Mouse (Mus musculus) embryonic facial prominence, embryonic 14.5 days (tissue): ENCODE data around the gene Ppp1r14a. TPM values are rescaled to one million over a fixed set of nuclear protein-coding genes. Genes with fewer than 3 reads are reported as not detected.
A peak's percentile ranks its signal among the peaks of the same experiment; 100 is the strongest.

Experiments
- ATAC-seq: fragments of 200-750 bp; cut with Nextera tagmentation; 2 replicates; pipeline ENCODE4 v1.8.0; 2017; ENCODE audit warnings: low read depth, moderate number of reproducible peaks, moderate TSS enrichment
- DNase-seq: peaks from one replicate; pipeline ENCODE4 v3.0.0-alpha.2; 2015; ENCODE audit warnings: low spot score
- H3K27ac ChIP-seq: fragments of 300-500 bp; sonication (generic); replicated peaks from 2 replicates; pipeline ENCODE4 v1.5.1; 2014; ENCODE audit warnings: low read depth, mild to moderate bottlenecking, low read length, moderate library complexity
- H3K27me3 ChIP-seq: fragments of 300-500 bp; sonication (generic); replicated peaks from 2 replicates; pipeline ENCODE4 v1.6.1; 2014; ENCODE audit warnings: low read length; ENCODE audit not compliant: control insufficient read depth, insufficient read depth
- H3K36me3 ChIP-seq: fragments of 300-500 bp; sonication (generic); 2 replicates; pipeline ENCODE4 v1.6.1; 2014; ENCODE audit warnings: low read length, mixed read lengths; ENCODE audit not compliant: control insufficient read depth, insufficient read depth
- H3K4me1 ChIP-seq: fragments of 300-500 bp; sonication (generic); 2 replicates; pipeline ENCODE4 v1.6.1; 2014; ENCODE audit warnings: antibody characterized with exemption, low read length; ENCODE audit not compliant: control insufficient read depth, insufficient read depth
- H3K4me2 ChIP-seq: fragments of 300-500 bp; sonication (generic); 2 replicates; pipeline ENCODE4 v1.6.1; 2014; ENCODE audit warnings: low read depth, mild to moderate bottlenecking, low read length, moderate library complexity, mixed read lengths
- H3K4me3 ChIP-seq: fragments of 300-500 bp; sonication (generic); 2 replicates; pipeline ENCODE4 v1.5.1; 2014; ENCODE audit warnings: low read depth, mild to moderate bottlenecking, low read length
- H3K9ac ChIP-seq: fragments of 300-500 bp; sonication (generic); 2 replicates; pipeline ENCODE4 v1.6.1; 2014; ENCODE audit warnings: low read depth, mild to moderate bottlenecking, low read length, moderate library complexity, mixed read lengths
- H3K9me3 ChIP-seq: fragments of 300-500 bp; sonication (generic); 2 replicates; pipeline ENCODE4 v1.6.1; 2016; ENCODE audit warnings: low read length; ENCODE audit not compliant: control insufficient read depth
- WGBS: fragments of 180-500 bp; shearing (Covaris S2); extraction: QIAGEN DNeasy Blood & Tissue Kit; methylation state at CpG from one replicate; pipeline ENCODE4 v1.1.7; 2014; 5-methylcytosine and 5-hydroxymethylcytosine counted together
- polyA plus RNA-seq: library from polyadenylated mRNA; unstranded; fragments of >200 nt; fragmentation: Nextera tagmentation; extraction: Ambion mirVana; gene quantifications from 2 replicates; pipeline ENCODE4 v1.2.1, GENCODE M21; 2014

The Ppp1r14a gene
- polyA plus RNA-seq, 1 experiment from 2014 or later: 13.8 TPM

- peak overlapping the region; percentile 13; the same call in 1 of the 2 replicates for H3K27ac ChIP-seq
- DNase-seq: no peak
- H3K4me1 ChIP-seq: peaks cover 16% of the 10 kb centered on the region; the same call in 1 of the 2 replicates
- H3K27me3 ChIP-seq: no peaks in the 10 kb centered on the region
- no peak overlapping the region; the same call in 1 of the 2 replicates for H3K4me2 ChIP-seq
- no peaks in the 10 kb centered on the region for H3K36me3 ChIP-seq
- H3K9me3 ChIP-seq: no peaks in the 10 kb centered on the region
- no peak overlapping the region for H3K4me3 ChIP-seq
- no peak overlapping the region for H3K9ac ChIP-seq
- WGBS: 23% methylated on average over 8 of the region's 8 CpGs
- ATAC-seq: no peak
Measured at GRCm38 (mm10) chr7:29292458-29293098, 3.5 kb downstream of the Ppp1r14a start.

GRCm38 (mm10) chr7:29293131-29294065, 4.3 kb downstream of the Ppp1r14a start:
- WGBS: 33% methylated on average over 19 of the region's 19 CpGs
- Histone ChIP-seq H3K36me3 (no peaks in the 10 kb centered on the region), H3K9me3 (no peaks in the 10 kb centered on the region), H3K4me3 (no peak overlapping the region), H3K27me3 (no peaks in the 10 kb centered on the region), H3K9ac (peak overlapping the region; percentile 0; the same call in 1 of the 2 replicates), H3K27ac (peak overlapping the region; percentile 13; the same call in 1 of the 2 replicates), H3K4me1 (peaks cover 16% of the 10 kb centered on the region; the same call in 1 of the 2 replicates), H3K4me2 (no peak overlapping the region)
- no peak for DNase-seq
- ATAC-seq: no peak

DNA sequence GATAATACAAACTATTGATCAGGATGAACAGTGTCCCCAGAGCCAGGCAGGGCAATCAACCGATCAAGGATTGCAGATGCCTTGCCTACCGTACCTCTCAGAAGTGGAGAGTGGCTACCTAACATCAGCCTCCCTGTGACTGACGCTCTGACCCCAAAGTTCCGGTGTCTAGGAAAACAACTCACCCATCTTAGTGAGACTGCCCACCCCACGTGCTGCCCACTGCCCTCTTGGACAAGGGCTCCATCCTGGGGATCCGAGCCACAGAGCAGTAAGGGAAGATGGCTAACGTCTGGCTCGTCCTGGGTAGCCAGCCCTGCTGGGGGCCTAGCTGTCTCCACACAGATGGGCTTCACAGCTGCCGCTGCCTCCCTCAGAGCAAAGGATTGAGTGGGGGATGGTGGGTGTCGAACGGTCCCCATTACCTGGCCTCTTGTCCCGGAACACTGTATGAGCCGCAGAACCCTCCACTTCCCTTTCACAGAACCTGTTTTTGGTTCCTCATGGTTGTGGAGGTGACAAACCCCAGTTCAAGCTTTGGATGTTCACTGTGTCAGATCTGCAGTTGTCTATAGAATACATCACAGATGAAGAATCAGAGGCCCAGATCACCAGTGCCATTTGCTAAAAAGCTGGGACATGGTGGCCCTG, 5.1 kb downstream of the Ppp1r14a start:
- no peaks in the 10 kb centered on the region for H3K9me3 ChIP-seq
- no peak overlapping the region for H3K4me2 ChIP-seq
- DNase-seq (no peak), ATAC-seq (no peak)
- H3K4me1 ChIP-seq: peaks cover 16% of the 10 kb centered on the region; the same call in 1 of the 2 replicates
- H3K36me3 ChIP-seq: no peaks in the 10 kb centered on the region
- no peak overlapping the region for H3K27ac ChIP-seq
- H3K4me3 ChIP-seq: no peak overlapping the region
- H3K9ac ChIP-seq: no peak overlapping the region
- WGBS: 67% methylated on average over 13 of the region's 13 CpGs
- no peaks in the 10 kb centered on the region for H3K27me3 ChIP-seq

DNA sequence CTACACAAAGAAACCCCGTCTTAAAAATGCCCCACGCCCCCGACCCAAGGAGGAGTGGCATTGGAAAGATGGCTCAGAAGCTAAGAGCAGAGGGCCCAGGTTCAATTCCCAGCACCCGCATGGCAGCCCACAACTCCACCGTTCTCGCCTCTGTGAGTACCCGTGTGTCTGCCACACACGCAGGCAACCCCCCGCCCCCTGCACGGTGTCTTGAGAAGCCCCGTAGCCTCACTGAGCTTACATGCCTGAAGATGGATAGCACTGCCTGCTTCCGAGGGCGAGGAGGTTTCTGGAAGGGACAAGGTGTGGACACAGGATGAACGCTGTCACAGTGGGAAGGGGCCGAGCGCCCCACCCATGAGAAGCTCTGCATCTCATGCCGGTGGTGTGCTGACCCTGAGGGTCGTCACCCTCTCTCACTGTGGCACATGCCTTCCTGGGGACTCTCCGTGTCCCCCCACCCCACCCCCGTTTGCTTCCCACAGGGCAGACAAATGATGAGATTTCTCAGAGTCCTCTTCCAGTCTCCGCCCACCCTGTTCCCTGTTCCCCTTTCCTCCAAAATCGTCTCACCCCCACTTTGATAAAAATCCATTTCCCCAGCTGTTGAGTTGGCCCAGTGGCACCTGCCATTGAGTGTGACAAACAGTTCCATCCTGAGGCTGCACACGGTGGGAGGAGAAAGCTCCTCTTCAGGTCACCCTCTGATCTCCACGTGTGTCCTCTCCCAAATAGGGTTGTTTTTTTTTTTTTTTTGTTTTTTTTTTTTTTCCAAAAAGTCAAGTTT, 6.9 kb downstream of the Ppp1r14a start:
- WGBS: 78% methylated on average over 22 of the region's 24 CpGs
- Histone ChIP-seq H3K4me3 (no peak overlapping the region), H3K4me2 (no peak overlapping the region), H3K9me3 (no peaks in the 10 kb centered on the region), H3K27me3 (no peaks in the 10 kb centered on the region), H3K27ac (no peak overlapping the region), H3K4me1 (peaks cover 13% of the 10 kb centered on the region; the same call in 1 of the 2 replicates), H3K36me3 (no peaks in the 10 kb centered on the region), H3K9ac (no peak overlapping the region)
- ATAC-seq (no peak), DNase-seq (no peak)

DNA sequence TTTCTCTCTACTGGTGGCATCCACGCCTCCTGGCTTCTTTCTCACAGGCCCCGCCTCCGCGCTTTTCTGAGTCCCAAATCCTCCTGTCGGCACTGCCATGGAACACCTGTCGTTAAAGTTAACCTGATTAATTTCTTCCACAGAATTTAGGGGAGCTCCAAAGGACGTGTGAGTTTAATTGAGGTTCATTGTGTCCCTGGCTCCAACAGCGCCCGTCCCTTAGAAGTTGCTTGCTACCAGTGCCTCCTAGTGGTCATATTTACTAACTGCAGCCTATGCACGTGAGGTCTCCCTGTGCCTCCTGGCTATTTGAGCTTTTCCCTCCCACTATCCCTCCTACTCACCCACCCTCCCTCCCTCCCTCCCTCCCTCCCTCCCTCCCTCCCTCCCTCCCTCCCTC, 7.9 kb downstream of the Ppp1r14a start:
- Histone ChIP-seq H3K4me2 (no peak overlapping the region), H3K9me3 (no peaks in the 10 kb centered on the region), H3K27me3 (no peaks in the 10 kb centered on the region), H3K9ac (no peak overlapping the region), H3K4me3 (no peak overlapping the region), H3K4me1 (peaks cover 10% of the 10 kb centered on the region; the same call in 1 of the 2 replicates), H3K27ac (no peak overlapping the region), H3K36me3 (no peaks in the 10 kb centered on the region)
- WGBS: 13% methylated on average over 10 of the region's 10 CpGs
- DNase-seq: peak; percentile 81
- peak; percentile 22; the same call in 1 of the 2 replicates for ATAC-seq

GRCm38 (mm10) chr7:29301127-29301566, 12.0 kb downstream of the Ppp1r14a start:
- WGBS: 0% methylated on average over 7 of the region's 7 CpGs
- Histone ChIP-seq H3K27me3 (0 out of 2 replicates have a peak, but pooled peaks cover 8% of the 10 kb centered on the region), H3K27ac (no peak overlapping the region), H3K4me1 (peaks cover 6% of the 10 kb centered on the region), H3K4me2 (peak overlapping the region; percentile 30), H3K9me3 (no peaks in the 10 kb centered on the region), H3K4me3 (no peak overlapping the region), H3K9ac (no peak overlapping the region; the same call in 1 of the 2 replicates), H3K36me3 (no peaks in the 10 kb centered on the region)
- DNase-seq (peak; percentile 80), ATAC-seq (no peak)

DNA sequence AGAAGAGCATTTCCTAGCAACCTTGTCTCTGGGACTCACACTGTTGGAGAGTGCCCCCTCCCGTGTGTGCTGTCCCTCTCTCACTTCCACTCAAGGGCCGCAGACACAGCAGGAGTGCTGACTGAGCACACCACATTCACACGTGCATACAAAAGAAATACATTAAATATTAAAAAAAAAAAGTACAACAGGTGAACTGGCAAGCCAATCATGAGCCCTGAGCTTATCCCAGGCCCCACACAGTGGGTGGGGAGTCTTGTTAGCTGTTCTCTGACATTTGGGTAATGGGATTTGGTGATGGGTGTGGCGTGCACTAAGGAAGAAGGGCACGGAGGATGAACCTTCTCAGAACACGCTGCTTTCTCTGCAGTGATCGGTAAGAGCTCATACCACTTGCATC, 13.5 kb downstream of the Ppp1r14a start:
- Histone ChIP-seq H3K27me3 (0 out of 2 replicates have a peak, but pooled peaks cover 8% of the 10 kb centered on the region), H3K4me2 (no peak overlapping the region), H3K9ac (no peak overlapping the region), H3K4me1 (peaks cover 6% of the 10 kb centered on the region), H3K27ac (no peak overlapping the region), H3K4me3 (no peak overlapping the region), H3K36me3 (no peaks in the 10 kb centered on the region), H3K9me3 (no peaks in the 10 kb centered on the region)
- DNase-seq (no peak), ATAC-seq (no peak)
- WGBS: 60% methylated on average over 7 of the region's 7 CpGs
